Mouse (Mus musculus) heart, adult 2 months (tissue): Measurements from ENCODE around the gene Pafah1b1. TPM values are rescaled to one million over a fixed set of nuclear protein-coding genes. Genes with fewer than 3 reads are reported as not detected.
A peak's percentile ranks its signal among the peaks of the same experiment; 100 is the strongest.

Source experiments
- DNase-seq, 2 experiments: peaks; one replicate each; pipeline ENCODE4 v3.0.0; 2021
- H3K27ac ChIP-seq: fragments of 200-600 bp; 2 replicates; pipeline ENCODE4 v1.8.1; 2022
- H3K27me3 ChIP-seq: fragments of 200-500 bp; 2 replicates; pipeline ENCODE4 v1.6.1; 2012; ENCODE audit warnings: mild to moderate bottlenecking, low read length, inconsistent platforms, mixed read lengths; ENCODE audit not compliant: control insufficient read depth, insufficient read depth
- H3K36me3 ChIP-seq: fragments of 200-500 bp; 2 replicates; pipeline ENCODE4 v1.6.1; 2012; ENCODE audit warnings: low read length, inconsistent platforms; ENCODE audit not compliant: control insufficient read depth, insufficient read depth
- H3K4me1 ChIP-seq: fragments of 200-500 bp; 2 replicates; pipeline ENCODE4 v1.6.1; 2011; ENCODE audit warnings: low read length; ENCODE audit not compliant: control insufficient read depth, insufficient read depth
- H3K4me3 ChIP-seq: fragments of 200-600 bp; 2 replicates; pipeline ENCODE4 v1.8.1; 2022
- H3K79me2 ChIP-seq: fragments of 200-500 bp; replicated peaks from 2 replicates; pipeline ENCODE4 v1.6.1; 2012; ENCODE audit warnings: mild to moderate bottlenecking, inconsistent platforms, low read length, moderate library complexity, mixed read lengths; ENCODE audit not compliant: control insufficient read depth, insufficient read depth
- H3K9ac ChIP-seq: fragments of 200-500 bp; 2 replicates; pipeline ENCODE4 v1.6.1; 2012; ENCODE audit warnings: low read depth, mild to moderate bottlenecking, control low read depth, inconsistent platforms, low read length, mixed read lengths
- CTCF ChIP-seq: fragments of 200-600 bp; IDR thresholded peaks from 2 replicates; pipeline ENCODE4 v1.8.1; 2022; ENCODE audit warnings: antibody characterized with exemption, mild to moderate bottlenecking, moderate library complexity
- EP300 ChIP-seq: fragments of 200-500 bp; IDR thresholded peaks from 2 replicates; pipeline ENCODE4 v1.6.1; 2011; ENCODE audit warnings: low read depth, low read length, control low read depth; ENCODE audit not compliant: insufficient read depth
- POLR2A ChIP-seq: fragments of 200-500 bp; IDR thresholded peaks from 2 replicates; pipeline ENCODE4 v1.6.1; 2011; ENCODE audit warnings: mild to moderate bottlenecking, low read depth, low read length, control low read depth; ENCODE audit not compliant: insufficient read depth
- WGBS: fragments of 180-500 bp; shearing (Covaris S2); methylation state at CpG from one replicate; pipeline ENCODE4 v1.1.7; 2018; 5-methylcytosine and 5-hydroxymethylcytosine counted together
- intact Hi-C: fragments of 180-260 bp; cut with DNase I; formaldehyde crosslinking; loops from one replicate; pipeline ENCODE4 v1.15.1; 2025
- polyA plus RNA-seq: library from polyadenylated mRNA; depleted of rRNA; stranded (reverse); fragments of >200 nt; gene quantifications from 2 replicates; pipeline ENCODE4 v1.2.3, GENCODE M21; 2012
- total RNA-seq, 2 experiments: library from RNA; stranded (reverse); gene quantifications; 2 replicates each; pipeline ENCODE4 v1.2.3; 2021

Pafah1b1 gene
- total and polyA plus RNA-seq, 3 experiments, result 30.2 to 233 (median 208) TPM

GRCm38 (mm10) chr11:74710671-74711070, 13.8 kb downstream of the Pafah1b1 start:
- WGBS, result 71% methylated on average over 1 of the region's 1 CpGs
- Histone ChIP-seq H3K36me3 (peaks cover 29% of the 10 kb centered on the region), H3K27ac (no peak overlapping the region), H3K4me3 (no peak overlapping the region), H3K27me3 (no peaks in the 10 kb centered on the region), H3K9ac (no peak overlapping the region), H3K4me1 (peaks cover 10% of the 10 kb centered on the region), H3K79me2 (peaks cover 4% of the 10 kb centered on the region)
- intact Hi-C loops, result no loop called here
- no peak for TF ChIP-seq CTCF
- TF ChIP-seq EP300, result no peak
- no peak for TF ChIP-seq POLR2A
- DNase-seq, result no peak

GRCm38 (mm10) chr11:74708781-74709180, 15.7 kb downstream of the Pafah1b1 start:
- H3K27me3 ChIP-seq, result no peaks in the 10 kb centered on the region
- peaks cover 35% of the 10 kb centered on the region for H3K36me3 ChIP-seq
- no peak overlapping the region for H3K4me3 ChIP-seq
- H3K4me1 ChIP-seq, result peaks cover 8% of the 10 kb centered on the region
- 5% methylated on average over 1 of the region's 1 CpGs for WGBS
- peaks cover 4% of the 10 kb centered on the region for H3K79me2 ChIP-seq
- TF ChIP-seq CTCF, result no peak
- TF ChIP-seq EP300, result no peak
- TF ChIP-seq POLR2A, result no peak
- intact Hi-C loops, result no loop called here
- DNase-seq, result no peak
- peak overlapping the region; percentile 34 for H3K27ac ChIP-seq
- no peak overlapping the region for H3K9ac ChIP-seq

GRCm38 (mm10) chr11:74704068-74704467, 20.4 kb downstream of the Pafah1b1 start:
- TF ChIP-seq EP300 (no peak), POLR2A (no peak), CTCF (no peak)
- peaks cover 4% of the 10 kb centered on the region for H3K79me2 ChIP-seq
- intact Hi-C loops, result no loop called here
- no peak for DNase-seq
- H3K9ac ChIP-seq, result no peak overlapping the region
- no peak overlapping the region for H3K27ac ChIP-seq
- 74% methylated on average over 2 of the region's 2 CpGs for WGBS
- no peak overlapping the region for H3K4me3 ChIP-seq
- peaks cover 9% of the 10 kb centered on the region for H3K4me1 ChIP-seq
- H3K27me3 ChIP-seq, result no peaks in the 10 kb centered on the region
- peaks cover 23% of the 10 kb centered on the region for H3K36me3 ChIP-seq

GRCm38 (mm10) chr11:74699505-74699904, 25.0 kb downstream of the Pafah1b1 start:
- Histone ChIP-seq H3K9ac (no peak overlapping the region), H3K79me2 (peaks cover 4% of the 10 kb centered on the region), H3K4me3 (no peak overlapping the region), H3K4me1 (peaks cover 4% of the 10 kb centered on the region), H3K36me3 (peaks cover 10% of the 10 kb centered on the region), H3K27ac (no peak overlapping the region), H3K27me3 (no peaks in the 10 kb centered on the region)
- no peak for TF ChIP-seq CTCF
- no peak for TF ChIP-seq POLR2A
- no peak for TF ChIP-seq EP300
- intact Hi-C loops, result no loop called here
- DNase-seq, result no peak
- WGBS, result 99% methylated on average over 2 of the region's 2 CpGs

GRCm38 (mm10) chr11:74692151-74692550, 32.3 kb downstream of the Pafah1b1 start:
- no peak for TF ChIP-seq CTCF
- no peak for TF ChIP-seq EP300
- TF ChIP-seq POLR2A, result no peak
- Histone ChIP-seq H3K79me2 (peaks cover 3% of the 10 kb centered on the region; the same call in 1 of the 2 replicates), H3K27me3 (no peaks in the 10 kb centered on the region), H3K4me3 (no peak overlapping the region), H3K4me1 (peaks cover 2% of the 10 kb centered on the region), H3K36me3 (peaks cover 14% of the 10 kb centered on the region), H3K27ac (no peak overlapping the region), H3K9ac (no peak overlapping the region)
- WGBS, result 69% methylated on average over 1 of the region's 1 CpGs
- DNase-seq, result no peak
- intact Hi-C loops, result no loop called here

GRCm38 (mm10) chr11:74675156-74675555, 49.3 kb downstream of the Pafah1b1 start:
- no peaks in the 10 kb centered on the region for H3K27me3 ChIP-seq
- WGBS, result 77% methylated on average over 4 of the region's 4 CpGs
- no peak overlapping the region for H3K27ac ChIP-seq
- TF ChIP-seq EP300 (no peak), POLR2A (no peak), CTCF (no peak)
- H3K36me3 ChIP-seq, result peaks cover 21% of the 10 kb centered on the region
- no peak for DNase-seq
- no peak overlapping the region for H3K9ac ChIP-seq
- H3K4me1 ChIP-seq, result peaks cover 1% of the 10 kb centered on the region; the same call in 1 of the 2 replicates
- H3K4me3 ChIP-seq, result no peak overlapping the region
- H3K79me2 ChIP-seq, result no peaks in the 10 kb centered on the region
- intact Hi-C loops, result no loop called here
